Mouse (Mus musculus): ENCODE measurements at regions not wholly inside any gene's neighbourhood (a gene's known extent, or its start where the extent isn't known, plus 50 kb on each side); places are given as distances from the start of the nearest gene placed in this dataset.

DNA sequence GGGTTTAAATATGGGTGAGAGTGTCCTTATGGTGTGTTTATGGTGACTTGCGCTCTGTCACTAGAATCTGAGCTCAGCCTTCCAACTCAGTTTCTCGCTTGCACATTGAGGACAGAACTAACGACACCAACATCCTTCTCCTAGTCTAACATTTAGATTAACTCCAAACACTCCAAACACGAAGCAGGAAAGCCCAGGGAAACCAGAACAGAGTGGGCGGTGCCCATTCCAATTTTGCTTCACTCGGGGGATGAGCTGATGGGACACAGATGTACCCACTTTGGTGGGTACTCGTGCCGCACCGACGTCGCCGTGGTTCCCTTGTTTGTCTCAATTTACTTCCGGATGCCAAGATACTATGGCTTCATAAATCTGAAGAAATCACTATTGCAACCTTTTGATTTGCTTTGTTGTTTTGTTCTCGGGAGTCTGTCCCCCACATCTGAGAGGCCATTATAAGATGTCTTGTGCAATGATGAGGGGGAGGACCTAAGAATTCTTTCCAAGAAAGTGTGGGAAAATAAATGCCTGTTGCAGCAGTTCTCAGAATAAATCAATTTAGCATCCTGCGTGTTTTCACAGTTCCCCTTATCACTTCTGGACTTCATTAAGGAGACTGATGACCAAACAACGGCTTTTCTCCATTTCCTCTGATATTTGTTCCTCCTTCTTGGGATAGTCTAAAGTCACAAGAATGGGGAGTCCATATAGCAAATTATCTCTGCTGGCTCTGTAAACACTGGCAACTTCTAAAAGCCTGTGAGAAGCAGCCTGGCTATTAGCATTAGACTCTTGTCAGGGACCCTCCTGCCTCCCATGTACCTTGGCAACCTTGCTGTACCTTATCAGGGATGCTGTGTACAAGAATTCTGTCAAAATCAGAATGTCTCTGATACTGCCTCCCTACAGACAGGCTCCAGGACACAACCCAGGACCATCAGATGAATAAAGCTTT is 96.2 kb upstream of the Klf9 start:
- TF ChIP-seq POLR2A (IDR thresholded peaks at IDR 0.05; ENCODE audit: extremely low read depth, insufficient read depth, low read length), result no peak
- no peak for TF ChIP-seq CTCF (IDR thresholded peaks at IDR 0.05; ENCODE audit: low read depth, low read length)
